Mouse (Mus musculus): ENCODE results near the gene Sult2a6.

Sult2a6 gene

GRCm38 (mm10) chr7:14254770-14255169 lies at the start of gene Sult2a6:
Sult2a6 (minus strand) TSS chr7:14254870.
- no peak for DNase-seq (ENCODE audit: extremely low read depth, low read depth, low spot score)

- no peak for DNase-seq (ENCODE audit: extremely low read depth, low read depth, low spot score)
Measured at GRCm38 (mm10) chr7:14215231-14215630, 39.4 kb downstream of the Sult2a6 start.

- no peak for DNase-seq (ENCODE audit: extremely low read depth, low read depth, low spot score)
Measured at GRCm38 (mm10) chr7:14203417-14203816, 51.3 kb downstream of the Sult2a6 start.

GRCm38 (mm10) chr7:14202487-14202886 lies 52.2 kb downstream of the Sult2a6 start:
- no peak for DNase-seq (ENCODE audit: extremely low read depth, low read depth, low spot score)

Data from fat pad, adult 2 months (tissue).